Mouse (Mus musculus): ENCODE data around the gene Ralgps2.

Ralgps2 gene

GRCm38 (mm10) chr1:156905660-156906059 is 33.8 kb downstream of the Ralgps2 start:
- DNase-seq (ENCODE audit: low spot score): no peak

GRCm38 (mm10) chr1:156903899-156904298 is 35.5 kb downstream of the Ralgps2 start:
- DNase-seq (ENCODE audit: low spot score): no peak

- no peak for DNase-seq (ENCODE audit: low spot score)
These were observed 37.7 kb downstream of the Ralgps2 start for GRCm38 (mm10) chr1:156901689-156902088.

- no peak for DNase-seq (ENCODE audit: low spot score)
These were observed 47.9 kb downstream of the Ralgps2 start for GRCm38 (mm10) chr1:156891561-156891960.

- no peak for DNase-seq (ENCODE audit: low spot score)
These were observed 50.6 kb downstream of the Ralgps2 start for GRCm38 (mm10) chr1:156888830-156889229.

- DNase-seq (ENCODE audit: low spot score): no peak
These were observed 53.5 kb downstream of the Ralgps2 start for GRCm38 (mm10) chr1:156885879-156886278.

- no peak for DNase-seq (ENCODE audit: low spot score)
These were observed 54.6 kb downstream of the Ralgps2 start for GRCm38 (mm10) chr1:156884782-156885181.

GRCm38 (mm10) chr1:156870616-156871015 is 68.8 kb downstream of the Ralgps2 start:
- no peak for DNase-seq (ENCODE audit: low spot score)

GRCm38 (mm10) chr1:156870028-156870427 is 69.4 kb downstream of the Ralgps2 start:
- no peak for DNase-seq (ENCODE audit: low spot score)

GRCm38 (mm10) chr1:156864240-156864639 is 75.2 kb downstream of the Ralgps2 start:
- DNase-seq (ENCODE audit: low spot score): no peak

- no peak for DNase-seq (ENCODE audit: low spot score)
These were observed 75.7 kb downstream of the Ralgps2 start for GRCm38 (mm10) chr1:156863726-156864125.

- DNase-seq (ENCODE audit: low spot score): no peak
These were observed 77.9 kb downstream of the Ralgps2 start for GRCm38 (mm10) chr1:156861475-156862043.

- DNase-seq (ENCODE audit: low spot score): no peak
These were observed 79.2 kb downstream of the Ralgps2 start for GRCm38 (mm10) chr1:156860266-156860665.

- DNase-seq (ENCODE audit: low spot score): no peak
These were observed 79.6 kb downstream of the Ralgps2 start for GRCm38 (mm10) chr1:156859711-156860250.

GRCm38 (mm10) chr1:156859156-156859555 is 80.3 kb downstream of the Ralgps2 start:
- no peak for DNase-seq (ENCODE audit: low spot score)

- no peak for DNase-seq (ENCODE audit: low spot score)
These were observed 82.8 kb downstream of the Ralgps2 start for GRCm38 (mm10) chr1:156856666-156857065.

GRCm38 (mm10) chr1:156854558-156854957 is 84.9 kb downstream of the Ralgps2 start:
- DNase-seq (ENCODE audit: low spot score): no peak

- no peak for DNase-seq (ENCODE audit: low spot score)
These were observed 86.6 kb downstream of the Ralgps2 start for GRCm38 (mm10) chr1:156852872-156853271.

- no peak for DNase-seq (ENCODE audit: low spot score)
These were observed 87.0 kb downstream of the Ralgps2 start for GRCm38 (mm10) chr1:156852409-156852808.

- no peak for DNase-seq (ENCODE audit: low spot score)
These were observed 92.3 kb downstream of the Ralgps2 start for GRCm38 (mm10) chr1:156847098-156847497.

- DNase-seq (ENCODE audit: low spot score): no peak
These were observed 97.6 kb downstream of the Ralgps2 start for GRCm38 (mm10) chr1:156841625-156842339.

GRCm38 (mm10) chr1:156838695-156839094 is 100.7 kb downstream of the Ralgps2 start:
- DNase-seq (ENCODE audit: low spot score): no peak

- no peak for DNase-seq (ENCODE audit: low spot score)
These were observed 101.2 kb downstream of the Ralgps2 start, which contains the start of gene Angptl1 for GRCm38 (mm10) chr1:156838177-156838576. Gene Angptl1, plus strand, starts transcription at chr1:156838562.
